23 mouse cellular contexts compared by ENCODE assay signal in the genomic region with DNA sequence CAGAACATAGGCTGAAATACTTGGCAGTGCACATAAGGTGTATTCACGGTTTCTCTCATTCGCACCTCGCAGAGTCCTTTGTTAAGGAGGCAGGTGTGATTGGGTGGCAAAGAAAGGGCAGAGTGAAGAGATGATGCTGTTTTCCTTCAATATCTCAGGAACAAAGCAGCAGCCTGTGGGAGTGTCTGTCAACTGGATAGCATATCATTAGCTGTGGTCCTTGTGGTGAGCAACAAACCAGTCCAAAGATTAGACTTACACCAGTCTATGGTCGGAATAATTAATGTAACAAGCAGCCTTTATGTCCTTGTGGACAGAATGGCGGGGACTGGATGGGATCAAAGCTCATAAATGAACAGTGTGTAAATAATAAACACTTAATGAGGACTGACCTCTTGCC.
"Had no signal": no experiment of that assay in that cellular context is flagged by ENCODE, and none has a peak within 500 bp of the region (broad histone marks: within the 10 kb centered on the region; RNA-seq: fewer than 3 reads in every experiment).

No protein-coding gene starts in this region.

- H3K27ac ChIP-seq: kidney, postnatal 0 days; layer of hippocampus, adult 2 months; left cerebral cortex, adult 2 months; lung, embryonic 15.5 days; midbrain, embryonic 12.5 days; midbrain, embryonic 15.5 days; neural tube, embryonic 12.5 days; neural tube, embryonic 15.5 days; stomach, postnatal 0 days had no signal

- H3K27me3 ChIP-seq: lung, embryonic 15.5 days; midbrain, embryonic 12.5 days; midbrain, embryonic 15.5 days; neural tube, embryonic 12.5 days; neural tube, embryonic 15.5 days had no signal

- H3K4me2 ChIP-seq: lung, embryonic 15.5 days; midbrain, embryonic 12.5 days; midbrain, embryonic 15.5 days; neural tube, embryonic 12.5 days; neural tube, embryonic 15.5 days had no signal

- H3K4me1 ChIP-seq: lung, embryonic 15.5 days; midbrain, embryonic 12.5 days; midbrain, embryonic 15.5 days; neural tube, embryonic 12.5 days; neural tube, embryonic 15.5 days had no signal

- H3K4me3 ChIP-seq: layer of hippocampus, adult 2 months; left cerebral cortex, adult 2 months; lung, embryonic 15.5 days; midbrain, embryonic 12.5 days; midbrain, embryonic 15.5 days; neural tube, embryonic 12.5 days; neural tube, embryonic 15.5 days had no signal

- H3K36me3 ChIP-seq: lung, embryonic 15.5 days; midbrain, embryonic 12.5 days; midbrain, embryonic 15.5 days; neural tube, embryonic 12.5 days; neural tube, embryonic 15.5 days had no signal

- H3K9me3 ChIP-seq: lung, embryonic 15.5 days; midbrain, embryonic 12.5 days; midbrain, embryonic 15.5 days; neural tube, embryonic 12.5 days; neural tube, embryonic 15.5 days had no signal

- ATAC-seq: inflammation-experienced regulatory T-cells, adult 6 months; intestine, embryonic 16.5 days; midbrain, embryonic 15.5 days had no signal

- H3K9ac ChIP-seq: lung, embryonic 15.5 days; midbrain, embryonic 12.5 days; midbrain, embryonic 15.5 days; neural tube, embryonic 12.5 days; neural tube, embryonic 15.5 days had no signal

- DNase-seq: kidney, adult 18-20 months; kidney, adult 9 months; kidney, postnatal 25 days; layer of hippocampus, adult 9-11 months; layer of hippocampus, postnatal 36 days; lung, adult 18-20 months; lung, postnatal 10 days; lung, postnatal 36 days; right cerebral cortex, adult 18-20 months; right cerebral cortex, postnatal 14 days; right cerebral cortex, postnatal 4 days; thymus, postnatal 36 days had no signal
